Mouse (Mus musculus) midbrain, embryonic 14.5 days (tissue): Measurements from ENCODE around the gene Pip4k2c. TPM values are rescaled to one million over a fixed set of nuclear protein-coding genes. Genes with fewer than 3 reads are reported as not detected.
"Not testable (repeated sequence)": the region's sequence is repeated elsewhere in the genome, so short reads cannot be mapped to it uniquely, and the experiment has no call there.

Source experiments
- ATAC-seq: fragments of 200-750 bp; cut with Nextera tagmentation; 2 replicates; pipeline ENCODE4 v1.8.0; 2017; ENCODE audit warnings: moderate number of reproducible peaks, moderate library complexity; ENCODE audit not compliant: low FRiP score, low TSS enrichment
- DNase-seq: peaks from one replicate; pipeline ENCODE4 v3.0.0-alpha.2; 2015
- H3K27ac ChIP-seq: fragments of 300-500 bp; sonication (generic); replicated peaks from 2 replicates; pipeline ENCODE4 v1.5.1; 2014; ENCODE audit warnings: mild to moderate bottlenecking, low read depth, low read length, moderate library complexity
- H3K27me3 ChIP-seq: fragments of 300-500 bp; sonication (generic); 2 replicates; pipeline ENCODE4 v1.6.1; 2014; ENCODE audit warnings: low read length, control low read depth, mixed read lengths; ENCODE audit not compliant: control insufficient read depth, insufficient read depth
- H3K36me3 ChIP-seq: fragments of 300-500 bp; sonication (generic); 2 replicates; pipeline ENCODE4 v1.6.1; 2014; ENCODE audit warnings: low read length, control low read depth; ENCODE audit not compliant: control insufficient read depth, insufficient read depth
- H3K4me1 ChIP-seq: fragments of 300-500 bp; sonication (generic); 2 replicates; pipeline ENCODE4 v1.6.1; 2014; ENCODE audit warnings: mild to moderate bottlenecking, antibody characterized with exemption, low read length, control low read depth; ENCODE audit not compliant: control insufficient read depth, insufficient read depth
- H3K4me2 ChIP-seq: fragments of 300-500 bp; sonication (generic); 2 replicates; pipeline ENCODE4 v1.6.1; 2014; ENCODE audit warnings: mild to moderate bottlenecking, low read length, moderate library complexity
- H3K4me3 ChIP-seq: fragments of 300-500 bp; sonication (generic); replicated peaks from 2 replicates; pipeline ENCODE4 v1.5.1; 2014; ENCODE audit warnings: low read depth, low read length
- H3K9ac ChIP-seq: fragments of 300-500 bp; sonication (generic); replicated peaks from 2 replicates; pipeline ENCODE4 v1.6.1; 2014; ENCODE audit warnings: mild to moderate bottlenecking, low read length, moderate library complexity
- H3K9me3 ChIP-seq: fragments of 300-500 bp; sonication (generic); 2 replicates; pipeline ENCODE4 v1.6.1; 2016; ENCODE audit warnings: low read length, control low read depth, mixed read lengths; ENCODE audit not compliant: control insufficient read depth
- WGBS: fragments of 180-500 bp; shearing (Covaris S2); extraction: QIAGEN DNeasy Blood & Tissue Kit; methylation state at CpG from one replicate; pipeline ENCODE4 v1.1.7; 2014; 5-methylcytosine and 5-hydroxymethylcytosine counted together
- polyA plus RNA-seq: library from polyadenylated mRNA; unstranded; fragments of >200 nt; fragmentation: Nextera tagmentation; extraction: Ambion mirVana; gene quantifications from 2 replicates; pipeline ENCODE4 v1.2.1, GENCODE M21; 2014

The Pip4k2c gene
- polyA plus RNA-seq, 1 experiment from 2014 or later = 14.6 TPM

DNA sequence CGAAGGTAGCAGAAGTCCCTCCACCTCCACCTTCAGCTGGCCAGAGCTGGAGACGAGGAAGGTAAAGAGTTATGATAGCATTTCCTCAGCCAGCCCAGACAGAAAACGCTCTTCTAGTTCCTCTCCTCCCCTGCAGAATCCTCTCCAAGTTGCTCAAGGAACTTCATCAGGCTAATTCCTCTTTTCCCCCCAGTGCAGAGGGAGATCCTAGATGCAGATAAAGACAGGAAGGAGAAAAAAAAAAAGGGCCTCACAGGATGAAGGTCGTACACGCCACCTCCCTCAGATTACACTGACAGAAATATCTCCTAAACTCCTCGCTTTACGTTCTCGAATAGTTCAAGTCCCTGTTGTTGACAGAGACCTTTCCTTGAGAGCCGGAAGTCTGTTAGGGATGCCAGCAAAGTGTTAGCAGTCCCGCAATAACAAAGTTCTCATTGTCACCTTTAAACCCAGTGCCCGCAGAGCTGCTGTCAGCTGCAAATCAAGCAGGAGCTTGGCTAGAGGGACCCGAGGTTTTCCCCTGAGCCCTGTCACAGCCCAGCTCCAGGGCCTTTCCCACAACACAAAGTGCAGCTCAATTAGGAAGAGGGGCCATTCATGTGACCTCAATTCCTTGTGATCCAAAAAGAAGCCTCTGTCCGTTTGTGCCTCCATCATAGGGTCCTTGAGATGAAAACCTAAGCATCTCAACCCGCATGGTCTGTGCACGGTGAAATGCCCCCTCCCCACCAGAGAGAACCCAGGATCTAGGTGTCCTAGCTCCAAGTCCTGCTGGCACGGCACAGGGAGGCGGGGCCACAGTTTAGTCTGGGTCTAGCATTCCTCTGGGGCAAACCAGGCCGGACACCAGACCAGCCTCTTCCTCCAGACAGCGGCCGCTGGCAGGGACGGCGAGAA is 16.7 kb downstream of the Pip4k2c start:
- Histone ChIP-seq H3K9ac (peak overlapping the region; percentile 97), H3K27me3 (no peaks in the 10 kb centered on the region), H3K27ac (peak overlapping the region; percentile 93), H3K4me2 (peak overlapping the region; percentile 89), H3K4me3 (peak overlapping the region; percentile 85), H3K4me1 (peaks cover 25% of the 10 kb centered on the region), H3K9me3 (no peaks in the 10 kb centered on the region), H3K36me3 (peaks cover 49% of the 10 kb centered on the region)
- ATAC-seq = peak; percentile 57
- 24% methylated on average over 22 of the region's 22 CpGs for WGBS
- DNase-seq = peak; percentile 59

DNA sequence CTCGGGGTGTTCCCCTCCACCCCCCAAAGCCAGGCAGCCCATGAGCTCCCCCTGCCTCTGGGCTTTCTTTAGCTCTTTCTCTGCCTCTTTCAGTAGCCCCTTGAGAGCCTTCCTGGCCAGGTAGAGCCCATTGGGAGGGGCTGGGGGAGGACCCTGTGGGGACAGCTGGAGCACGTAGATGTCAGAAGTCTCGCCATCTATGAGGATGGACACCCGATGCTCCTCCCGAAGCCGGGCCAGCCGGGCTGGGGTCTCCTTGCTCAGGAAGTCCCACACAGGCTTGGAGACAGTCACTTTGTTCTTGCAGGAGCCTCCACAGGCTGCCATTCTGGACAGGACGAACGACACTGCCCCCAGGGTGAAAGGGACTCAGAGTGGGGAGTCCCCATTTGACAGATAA is 18.4 kb downstream of the Pip4k2c start:
- DNase-seq (no peak), ATAC-seq (no peak)
- 90% methylated on average over 9 of the region's 9 CpGs for WGBS
- Histone ChIP-seq H3K4me2 (no peak overlapping the region), H3K36me3 (peaks cover 32% of the 10 kb centered on the region), H3K9me3 (no peaks in the 10 kb centered on the region), H3K4me1 (peaks cover 37% of the 10 kb centered on the region), H3K27me3 (no peaks in the 10 kb centered on the region), H3K4me3 (no peak overlapping the region), H3K27ac (no peak overlapping the region), H3K9ac (no peak overlapping the region)

GRCm38 (mm10) chr10:127192057-127192328 is 19.4 kb downstream of the Pip4k2c start:
- Histone ChIP-seq H3K36me3 (peaks cover 29% of the 10 kb centered on the region), H3K4me1 (peaks cover 45% of the 10 kb centered on the region)
- H3K9ac ChIP-seq, H3K27ac ChIP-seq, ATAC-seq, H3K9me3 ChIP-seq, DNase-seq, H3K4me2 ChIP-seq, H3K4me3 ChIP-seq, H3K27me3 ChIP-seq: not testable (repeated sequence)
- 90% methylated on average over 1 of the region's 1 CpGs for WGBS

- no peak overlapping the region for H3K4me2 ChIP-seq
- H3K27ac ChIP-seq = no peak overlapping the region
- H3K9me3 ChIP-seq = no peaks in the 10 kb centered on the region
- H3K9ac ChIP-seq = no peak overlapping the region
- H3K4me3 ChIP-seq = no peak overlapping the region
- peaks cover 41% of the 10 kb centered on the region for H3K4me1 ChIP-seq
- DNase-seq (no peak), ATAC-seq (no peak)
- 75% methylated on average over 19 of the region's 19 CpGs for WGBS
- no peaks in the 10 kb centered on the region for H3K27me3 ChIP-seq
- H3K36me3 ChIP-seq = peaks cover 29% of the 10 kb centered on the region
Measured at GRCm38 (mm10) chr10:127191191-127192056, 20.0 kb downstream of the Pip4k2c start.

DNA sequence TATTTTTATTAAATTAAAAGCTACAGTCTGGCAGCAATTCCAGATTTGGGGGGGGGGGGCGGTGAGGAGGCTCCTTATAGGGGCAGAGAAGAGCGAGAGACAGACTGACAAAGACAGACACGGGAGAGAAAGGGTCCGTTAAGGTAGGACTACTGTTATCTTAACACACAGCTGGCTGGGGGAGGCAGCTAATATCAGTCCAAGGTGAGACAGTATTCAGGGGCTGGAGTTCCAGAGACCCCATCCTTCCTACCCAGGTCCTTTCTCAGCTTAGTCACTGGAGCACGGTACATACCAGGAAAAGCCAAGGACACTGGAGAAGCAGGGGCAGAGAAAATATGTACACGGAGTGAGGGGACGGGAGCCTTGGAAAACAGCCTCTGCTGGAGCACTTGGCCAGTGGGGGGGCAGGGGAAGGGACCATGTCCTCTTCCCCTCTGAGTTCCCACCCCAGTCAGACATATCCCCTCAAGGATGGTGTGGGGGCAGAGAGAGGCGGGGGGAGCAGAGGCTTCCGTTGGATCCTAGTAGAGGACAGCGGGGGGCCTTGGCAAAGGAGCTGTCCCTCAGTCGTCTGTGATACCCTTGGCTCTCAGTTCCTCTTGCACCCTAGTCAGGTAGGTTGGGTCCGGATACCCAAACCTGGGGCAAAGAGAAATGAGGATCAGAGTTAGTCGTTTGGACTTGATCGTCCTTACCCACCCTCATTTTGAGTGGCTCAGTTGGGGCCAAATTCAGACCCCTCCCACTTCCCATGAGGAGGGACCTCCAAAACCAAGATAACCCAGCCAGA is 20.8 kb downstream of the Pip4k2c start:
- Histone ChIP-seq H3K36me3 (peaks cover 29% of the 10 kb centered on the region), H3K4me1 (peaks cover 34% of the 10 kb centered on the region), H3K9ac (no peak overlapping the region), H3K4me3 (no peak overlapping the region), H3K27me3 (no peaks in the 10 kb centered on the region), H3K27ac (0 out of 2 replicates have a peak overlapping the region, but pooled peaks have one; percentile 26), H3K9me3 (no peaks in the 10 kb centered on the region), H3K4me2 (peak overlapping the region; percentile 98)
- ATAC-seq (no peak), DNase-seq (no peak)
- 36% methylated on average over 14 of the region's 14 CpGs for WGBS

- ATAC-seq (no peak), DNase-seq (peak; percentile 46)
- H3K27me3 ChIP-seq = no peaks in the 10 kb centered on the region
- peaks cover 31% of the 10 kb centered on the region for H3K4me1 ChIP-seq
- H3K4me3 ChIP-seq = peak within 1 kb of the TSS; percentile 65
- peak within 1 kb of the TSS; percentile 74 for H3K27ac ChIP-seq
- H3K9me3 ChIP-seq = no peaks in the 10 kb centered on the region
- H3K9ac ChIP-seq = peak within 1 kb of the TSS; percentile 85
- peak within 1 kb of the TSS; percentile 98 for H3K4me2 ChIP-seq
- 2% methylated on average over 35 of the region's 35 CpGs for WGBS
- H3K36me3 ChIP-seq = peaks cover 29% of the 10 kb centered on the region
Measured at GRCm38 (mm10) chr10:127189651-127190381, 21.6 kb downstream of the Pip4k2c start, which contains the start of gene Arhgef25. Gene Arhgef25 (minus strand): TSS chr10:127190083.

GRCm38 (mm10) chr10:127189116-127189650 is 22.2 kb downstream of the Pip4k2c start:
- Histone ChIP-seq H3K9me3 (no peaks in the 10 kb centered on the region), H3K27me3 (no peaks in the 10 kb centered on the region), H3K27ac (peak overlapping the region; percentile 74), H3K4me2 (peak overlapping the region; percentile 98), H3K9ac (peak overlapping the region; percentile 85), H3K4me1 (peaks cover 25% of the 10 kb centered on the region), H3K36me3 (peaks cover 29% of the 10 kb centered on the region), H3K4me3 (peak overlapping the region; percentile 65)
- whole genome bisulfite sequencing = under 1% methylated on average over 26 of the region's 26 CpGs
- ATAC-seq (peak; percentile 5; the same call in 1 of the 2 replicates), DNase-seq (peak; percentile 58)
